In genomic region chr2:79193851-79194250, GRCm38 (mm10) we compare ENCODE assay signal across 23 mouse cellular contexts.
DNase-seq lines count a peak whose midpoint lies in the region; ATAC-seq and TF ChIP-seq lines count a peak whose summit lies in the region.
"Had no signal": no experiment of that assay in that cellular context is flagged by ENCODE, and none has a peak within 500 bp of the region (broad histone marks: within the 10 kb centered on the region; RNA-seq: fewer than 3 reads in every experiment).

No protein-coding gene starts in this region.

- H3K27ac ChIP-seq in kidney, adult 2 months (ENCODE audit: insufficient read depth, low read depth, low read length) = no peak overlapping the region
- H3K27ac ChIP-seq: embryonic facial prominence, embryonic 12.5 days; forebrain, embryonic 15.5 days; heart, adult 2 months; hindbrain, postnatal 0 days; limb, embryonic 10.5 days; midbrain, embryonic 15.5 days had no signal

- no peaks in the 10 kb centered on the region for H3K4me1 ChIP-seq in kidney, adult 2 months (ENCODE audit: control insufficient read depth, insufficient read depth, low read length)
- H3K4me1 ChIP-seq: embryonic facial prominence, embryonic 12.5 days; forebrain, embryonic 15.5 days; midbrain, embryonic 15.5 days had no signal

- peak; percentile 24 for DNase-seq in kidney, adult 2 months
- DNase-seq in kidney, postnatal 10 days = no peak
- peak; percentile 73 for DNase-seq in adipocyte (ENCODE audit: low spot score)
- peak; percentile 9 for DNase-seq in lung, postnatal 10 days
- DNase-seq in cerebellum, adult 8-10 months = no peak
- no peak for DNase-seq in T-cell, adult 2 months (ENCODE audit: low spot score)
- DNase-seq: B cell, adult 2 months; cerebellum, adult 9-11 months; gastrocnemius, postnatal 14 days; heart, postnatal 4 days; kidney, adult 18-20 months; kidney, postnatal 25 days; liver, postnatal 0 days; thymus, postnatal 25 days had no signal

- peak; percentile 97 for ATAC-seq in monocyte, adult 5-6 weeks (replicated peaks; ENCODE audit: insufficient number of reproducible peaks, low FRiP score, low TSS enrichment, poor library complexity, severe bottlenecking)
- ATAC-seq: forebrain, embryonic 15.5 days; hindbrain, postnatal 0 days; liver, postnatal 0 days; midbrain, embryonic 15.5 days had no signal

- WGBS in kidney, adult 2 months = 82% methylated on average over 1 of the region's 1 CpGs

- H3K27me3 ChIP-seq in kidney, adult 2 months (replicated peaks; ENCODE audit: control insufficient read depth, insufficient read depth, low read length) = no peaks in the 10 kb centered on the region
- H3K27me3 ChIP-seq: embryonic facial prominence, embryonic 12.5 days; forebrain, embryonic 15.5 days; megakaryocyte, embryonic 14.5 days; midbrain, embryonic 15.5 days had no signal

- TF ChIP-seq CTCF in kidney, adult 2 months (conservative IDR thresholded peaks at IDR 0.05; ENCODE audit: insufficient read depth, insufficient read length, low read depth, low read length) = no peak

- no peak overlapping the region for H3K4me3 ChIP-seq in kidney, adult 2 months (ENCODE audit: insufficient read depth, low read depth, low read length)
- H3K4me3 ChIP-seq: embryonic facial prominence, embryonic 12.5 days; erythroblast, embryonic 14.5 days; forebrain, embryonic 15.5 days; heart, adult 2 months; limb, embryonic 10.5 days; megakaryocyte, embryonic 14.5 days; midbrain, embryonic 15.5 days had no signal

- H3K36me3 ChIP-seq in kidney, adult 2 months (ENCODE audit: control insufficient read depth, insufficient read depth, low read length) = no peaks in the 10 kb centered on the region
- H3K36me3 ChIP-seq: embryonic facial prominence, embryonic 12.5 days; forebrain, embryonic 15.5 days; limb, embryonic 10.5 days; midbrain, embryonic 15.5 days had no signal

- TF ChIP-seq POLR2A in kidney, adult 2 months (IDR thresholded peaks at IDR 0.05; ENCODE audit: low read depth, low read length) = no peak

Comparison
In these comparisons a context has a peak if more than half of its experiments do, and no peak if none do; other contexts are left out.
1. DNase-seq: peak in kidney, adult 2 months (single experiment), adipocyte (single experiment) and lung, postnatal 10 days (single experiment); none in kidney, postnatal 10 days (single experiment), cerebellum, adult 8-10 months (single experiment) and T-cell, adult 2 months (single experiment).